Mouse (Mus musculus) left cerebral cortex, adult 2 months (tissue): ENCODE results near the gene 2810408A11Rik. TPM values are rescaled to one million over a fixed set of nuclear protein-coding genes. Genes with fewer than 3 reads are reported as not detected.

Source experiments
- DNase-seq, 2 experiments: peaks; one replicate each; pipeline ENCODE4 v3.0.0; 2021 to 2022; ENCODE audit warnings: low spot score in 2 of 2, mixed read lengths in 1 of 2; ENCODE audit errors: extremely low spot score in 1 of 2
- H3K27ac ChIP-seq: fragments of 200-600 bp; 2 replicates; pipeline ENCODE4 v1.8.1; 2022
- H3K4me3 ChIP-seq: fragments of 200-600 bp; 2 replicates; pipeline ENCODE4 v1.8.1; 2022
- CTCF ChIP-seq: fragments of 200-600 bp; IDR thresholded peaks from 2 replicates; pipeline ENCODE4 v1.8.1; 2022; ENCODE audit warnings: antibody characterized with exemption, mild to moderate bottlenecking, moderate library complexity
- intact Hi-C: fragments of 180-260 bp; cut with DNase I; formaldehyde crosslinking; loops from one replicate; pipeline ENCODE4 v1.15.1; 2025
- microRNA-seq, 2 experiments: library from miRNA; unstranded; fragments of <30 nt; microRNA quantifications; one replicate each; pipeline ENCODE4 v1.2.0; 2021
- total RNA-seq, 2 experiments: library from RNA; stranded (reverse); gene quantifications; 2 replicates each; pipeline ENCODE4 v1.2.3; 2021

2810408A11Rik gene
- total RNA-seq, 2 experiments from 2014 or later: 0.23 to 0.87 TPM

DNA sequence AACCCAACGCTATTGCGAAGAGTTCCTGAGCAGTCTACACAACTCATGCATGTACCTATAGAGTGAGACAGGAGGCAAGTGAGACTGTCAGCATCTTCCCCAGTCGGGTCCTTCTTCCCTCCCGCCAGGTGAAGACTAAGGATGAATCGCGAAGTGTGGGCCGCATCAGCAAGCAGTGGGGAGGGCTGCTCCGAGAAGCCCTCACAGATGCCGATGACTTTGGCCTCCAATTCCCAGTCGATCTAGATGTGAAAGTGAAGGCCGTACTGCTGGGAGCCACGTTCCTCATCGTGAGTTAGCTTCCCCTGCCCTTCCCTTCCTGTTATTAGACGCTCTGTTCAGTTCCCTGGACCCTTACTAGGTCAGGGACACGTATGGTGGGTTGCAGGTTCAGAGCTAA lies 50.9 kb downstream of the 2810408A11Rik start:
- intact Hi-C loops: no loop called here
- Histone ChIP-seq H3K27ac (no peak overlapping the region), H3K4me3 (no peak overlapping the region)
- no peak for DNase-seq
- no peak for TF ChIP-seq CTCF

DNA sequence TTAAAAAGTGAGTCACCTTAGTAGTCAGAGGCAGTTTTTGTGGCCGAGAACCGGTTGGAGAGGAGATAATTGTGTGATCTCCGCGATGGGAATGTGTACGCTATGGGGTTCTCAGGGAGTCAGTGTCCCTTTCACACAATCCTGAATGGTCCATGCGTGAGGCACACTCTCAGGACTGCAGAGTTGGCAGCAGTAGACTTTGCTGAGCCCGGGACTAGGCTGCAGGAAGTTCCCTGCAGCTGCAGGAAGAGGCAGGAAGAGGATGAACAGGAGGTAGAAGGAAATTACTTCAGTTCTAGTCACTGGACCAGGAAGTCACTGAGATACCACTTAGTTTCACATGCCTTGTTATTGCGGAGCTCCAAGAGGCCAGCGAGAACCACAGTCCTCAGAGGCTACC lies 51.7 kb downstream of the 2810408A11Rik start:
- H3K27ac ChIP-seq: no peak overlapping the region
- TF ChIP-seq CTCF: no peak
- intact Hi-C loops: no loop called here
- DNase-seq: no peak
- H3K4me3 ChIP-seq: no peak overlapping the region

DNA sequence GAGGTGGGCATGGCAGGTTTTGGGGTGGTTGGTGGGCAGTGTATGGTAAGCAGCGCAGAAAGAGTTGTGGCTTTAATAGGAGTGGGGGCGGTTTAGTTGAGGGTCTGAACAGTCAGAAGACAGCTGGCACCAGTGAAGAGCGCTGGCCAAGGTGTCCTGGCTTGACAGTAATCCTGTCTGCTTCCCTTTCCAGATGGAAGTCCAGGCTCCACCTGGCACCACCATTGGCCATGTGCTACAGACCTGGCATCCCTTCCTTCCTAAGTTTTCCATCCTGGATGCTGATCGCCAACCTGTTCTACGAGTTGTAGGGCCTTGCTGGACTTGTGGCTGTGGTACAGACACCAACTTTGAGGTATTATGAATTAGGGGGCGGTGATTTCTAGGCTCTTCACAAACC lies 52.8 kb downstream of the 2810408A11Rik start:
- Histone ChIP-seq H3K4me3 (no peak overlapping the region), H3K27ac (no peak overlapping the region)
- intact Hi-C loops: no loop called here
- TF ChIP-seq CTCF: no peak
- no peak for DNase-seq

Small RNAs within 50 kb of the gene (microRNA-seq; reads per million reads assigned to microRNA genes)
- gene Mir6924: 0 reads per million in 2 experiments

Other genes starting within 250 kb of the 2810408A11Rik start
- gene Sox15, start 245.7 kb downstream of the 2810408A11Rik start, total RNA-seq: not detected
- 10 to 100 TPM; 59.0 to 59.4 TPM for gene Mpdu1, start 238.3 kb downstream of the 2810408A11Rik start, total RNA-seq
- gene Cd68, start 234.8 kb downstream of the 2810408A11Rik start, total RNA-seq: 10 to 100 TPM; 11.8 to 14.1 TPM
- 100 to 1,000 TPM; 299 to 311 TPM for gene Eif4a1, start 228.6 kb downstream of the 2810408A11Rik start, total RNA-seq
- gene Senp3, start 218.9 kb downstream of the 2810408A11Rik start, total RNA-seq: 100 to 1,000 TPM; 108 to 111 TPM
- 1 to 10 TPM; 3.3 to 3.8 TPM for gene Tnfsf13, start 215.2 kb downstream of the 2810408A11Rik start, total RNA-seq
- 10 to 100 TPM in 1 of 2 experiments, 1 to 10 TPM in 1; 9.5 to 10.6 TPM for gene Tnfsf12, start 205.1 kb downstream of the 2810408A11Rik start, total RNA-seq
- 1 to 10 TPM; 1.4 to 1.9 TPM for gene Tnfsfm13, start 204.9 kb downstream of the 2810408A11Rik start, total RNA-seq
- 10 to 100 TPM; 55.1 to 56.6 TPM for gene Polr2a, start 142.3 kb downstream of the 2810408A11Rik start, total RNA-seq
- not detected for gene Slc35g3, start 139.0 kb downstream of the 2810408A11Rik start, total RNA-seq
- gene Zbtb4, start 135.1 kb downstream of the 2810408A11Rik start, total RNA-seq: 100 to 1,000 TPM; 134 to 167 TPM
- gene Chrnb1, start 105.0 kb downstream of the 2810408A11Rik start, total RNA-seq: 1 to 10 TPM; 1.0 to 1.4 TPM
- 10 to 100 TPM; 15.9 to 19.8 TPM for gene Fgf11, start 99.1 kb downstream of the 2810408A11Rik start, total RNA-seq
- under 1 TPM in 1 of 2 experiments, not detected in 1; 0.23 TPM for gene Tmem102, start 95.4 kb downstream of the 2810408A11Rik start, total RNA-seq
- gene Gm39566, start 85.7 kb downstream of the 2810408A11Rik start, total RNA-seq: not detected
- gene Spem2, start 82.5 kb downstream of the 2810408A11Rik start, total RNA-seq: not detected
- gene Spem1, start 78.8 kb downstream of the 2810408A11Rik start, total RNA-seq: under 1 TPM; 0.34 to 0.44 TPM
- 100 to 1,000 TPM; 236 to 243 TPM for gene Nlgn2, start 63.2 kb downstream of the 2810408A11Rik start, total RNA-seq
- gene Tmem256, start 62.5 kb downstream of the 2810408A11Rik start, total RNA-seq: 100 to 1,000 TPM; 113 to 126 TPM
- 10 to 100 TPM; 19.5 to 22.5 TPM for gene Plscr3, start 54.6 kb downstream of the 2810408A11Rik start, total RNA-seq
- gene Tnk1, start 42.3 kb downstream of the 2810408A11Rik start, total RNA-seq: under 1 TPM in 1 of 2 experiments, not detected in 1; 0.20 TPM
- not detected for gene Tmem95, start 23.0 kb downstream of the 2810408A11Rik start, total RNA-seq
- 1 to 10 TPM; 1.3 to 1.5 TPM for gene Kctd11, start 19.6 kb downstream of the 2810408A11Rik start, total RNA-seq
- not detected for gene Acap1, start 5.4 kb downstream of the 2810408A11Rik start, total RNA-seq
- gene Neurl4, start 85 bp upstream of the 2810408A11Rik start, total RNA-seq: 100 to 1,000 TPM; 121 to 124 TPM
- gene Gps2, start 12.9 kb upstream of the 2810408A11Rik start, total RNA-seq: 10 to 100 TPM; 31.0 to 31.7 TPM
- gene Eif5a, start 21.0 kb upstream of the 2810408A11Rik start, total RNA-seq: 100 to 1,000 TPM; 408 to 429 TPM
- gene Ybx2, start 34.8 kb upstream of the 2810408A11Rik start, total RNA-seq: 1 to 10 TPM; 9.9 to 10.0 TPM
- 1 to 10 TPM; 2.3 to 4.1 TPM for gene Slc2a4, start 47.2 kb upstream of the 2810408A11Rik start, total RNA-seq
- gene Cldn7, start 63.8 kb upstream of the 2810408A11Rik start, total RNA-seq: not detected
- gene Ctdnep1, start 80.2 kb upstream of the 2810408A11Rik start, total RNA-seq: 100 to 1,000 TPM; 116 to 124 TPM
- gene Elp5, start 81.5 kb upstream of the 2810408A11Rik start, total RNA-seq: 10 to 100 TPM; 90.9 to 93.8 TPM
- 100 to 1,000 TPM; 209 to 215 TPM for gene Gabarap, start 90.2 kb upstream of the 2810408A11Rik start, total RNA-seq
- gene Phf23, start 94.8 kb upstream of the 2810408A11Rik start, total RNA-seq: 10 to 100 TPM; 44.3 to 48.9 TPM
- 10 to 100 TPM; 32.6 to 32.9 TPM for gene Dvl2, start 99.6 kb upstream of the 2810408A11Rik start, total RNA-seq
- 10 to 100 TPM; 59.4 to 62.5 TPM for gene Acadvl, start 114.4 kb upstream of the 2810408A11Rik start, total RNA-seq
- 100 to 1,000 TPM; 818 to 875 TPM for gene Dlg4, start 116.0 kb upstream of the 2810408A11Rik start, total RNA-seq
- 1 to 10 TPM; 1.8 to 2.1 TPM for gene Asgr1, start 153.1 kb upstream of the 2810408A11Rik start, total RNA-seq
- not detected for gene Asgr2, start 191.7 kb upstream of the 2810408A11Rik start, total RNA-seq
- gene Mgl2, start 229.3 kb upstream of the 2810408A11Rik start, total RNA-seq: under 1 TPM; 0.81 to 0.94 TPM